Mouse (Mus musculus): ENCODE data around the gene Nckap1.
"Not testable (repeated sequence)": the region's sequence is repeated elsewhere in the genome, so short reads cannot be mapped to it uniquely, and the experiment has no call there.

Gene Nckap1

GRCm38 (mm10) chr2:80561478-80561877, 19.7 kb downstream of the Nckap1 start:
- no peak for DNase-seq (ENCODE audit: extremely low read depth, low read depth, low spot score)

DNA sequence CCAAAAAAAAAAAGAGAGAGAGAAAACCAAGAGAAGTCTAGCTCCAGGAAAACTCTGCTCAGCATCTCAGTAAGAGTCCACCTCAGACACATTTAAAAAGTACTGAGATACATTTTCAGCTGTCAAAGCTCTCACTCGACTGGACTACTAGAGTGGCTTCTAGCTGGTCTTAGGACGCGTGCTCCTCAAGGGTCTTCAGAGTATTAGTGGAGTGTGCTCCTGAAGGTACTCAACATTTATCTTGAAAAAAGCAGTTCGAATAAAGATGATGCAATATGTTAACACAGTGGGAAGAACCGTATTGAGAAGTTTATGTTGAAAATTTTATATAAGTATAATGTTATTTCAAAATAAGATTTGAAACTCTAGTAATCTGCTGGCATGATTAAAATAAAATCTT, 20.4 kb downstream of the Nckap1 start:
- no peak for DNase-seq (ENCODE audit: extremely low read depth, low read depth, low spot score)

DNA sequence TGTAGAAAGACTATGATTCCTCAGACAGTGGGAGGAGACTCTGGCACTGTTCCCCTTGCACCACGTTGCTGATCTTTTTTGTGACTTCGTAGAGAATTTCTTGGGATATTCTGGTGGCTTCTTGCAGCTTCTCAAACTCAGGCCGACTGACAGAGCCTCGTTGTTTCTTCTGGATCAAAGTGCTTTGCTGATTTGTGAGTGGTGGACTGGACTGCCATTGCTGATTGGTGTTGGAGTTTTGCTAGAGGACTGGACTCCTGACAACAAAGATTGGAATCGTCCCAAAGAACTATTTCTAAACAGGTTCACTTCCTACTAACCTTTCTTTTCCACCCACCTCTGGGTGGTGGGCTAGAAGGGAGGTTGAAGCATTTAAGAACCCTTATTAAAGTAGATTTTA, 21.5 kb downstream of the Nckap1 start:
- DNase-seq (ENCODE audit: extremely low read depth, low read depth, low spot score), result no peak

GRCm38 (mm10) chr2:80554442-80554841, 26.7 kb downstream of the Nckap1 start:
- DNase-seq (ENCODE audit: extremely low read depth, low read depth, low spot score), result no peak

GRCm38 (mm10) chr2:80549704-80550103, 31.5 kb downstream of the Nckap1 start:
- DNase-seq (ENCODE audit: extremely low read depth, low read depth, low spot score), result no peak

DNA sequence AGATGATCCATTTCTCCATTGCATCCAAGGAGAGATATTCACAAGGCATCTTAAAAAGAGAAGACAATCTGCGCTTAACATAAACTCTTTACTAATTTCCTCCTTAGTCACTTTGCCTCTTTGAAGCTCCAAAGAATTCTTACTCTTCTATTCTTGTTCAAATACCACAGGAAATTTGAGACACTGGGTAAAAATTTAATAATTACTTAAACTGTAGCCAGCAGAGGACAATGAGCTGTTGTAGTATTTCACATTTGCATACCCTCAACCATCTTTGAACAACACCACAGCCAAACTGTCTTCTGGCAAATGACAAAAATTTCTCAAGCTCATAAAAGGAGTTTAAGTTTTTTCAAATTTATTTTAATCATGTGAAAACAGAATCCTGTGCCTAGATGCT, 33.3 kb downstream of the Nckap1 start:
- no peak for DNase-seq (ENCODE audit: extremely low read depth, low read depth, low spot score)

DNA sequence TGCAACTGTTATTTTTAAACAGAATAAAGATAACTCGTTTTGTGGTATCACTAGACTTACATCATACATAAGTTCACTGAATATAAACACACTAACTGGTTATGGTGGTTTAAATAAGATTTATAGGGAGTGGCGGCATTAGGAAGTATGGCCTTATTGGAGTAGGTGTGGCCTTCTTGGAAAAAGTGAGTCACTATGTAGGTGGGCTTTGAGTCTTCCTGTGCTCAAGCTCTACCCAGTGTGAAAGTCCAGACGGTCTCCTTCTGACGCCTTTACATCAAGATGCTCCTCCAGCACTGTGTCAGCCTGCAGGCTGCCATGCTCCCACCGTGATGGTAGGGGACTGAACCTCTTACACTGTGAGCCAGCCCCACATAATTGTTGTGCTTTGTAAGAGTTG, 38.4 kb downstream of the Nckap1 start:
- no peak for DNase-seq (ENCODE audit: extremely low read depth, low read depth, low spot score)

GRCm38 (mm10) chr2:80537156-80537555, 44.0 kb downstream of the Nckap1 start:
- DNase-seq (ENCODE audit: extremely low read depth, low read depth, low spot score), result no peak

- DNase-seq (ENCODE audit: extremely low read depth, low read depth, low spot score), result no peak
Measured at GRCm38 (mm10) chr2:80536608-80537007, 44.6 kb downstream of the Nckap1 start.

- no peak for DNase-seq (ENCODE audit: extremely low read depth, low read depth, low spot score)
Measured at GRCm38 (mm10) chr2:80524275-80524674, 56.9 kb downstream of the Nckap1 start.

DNA sequence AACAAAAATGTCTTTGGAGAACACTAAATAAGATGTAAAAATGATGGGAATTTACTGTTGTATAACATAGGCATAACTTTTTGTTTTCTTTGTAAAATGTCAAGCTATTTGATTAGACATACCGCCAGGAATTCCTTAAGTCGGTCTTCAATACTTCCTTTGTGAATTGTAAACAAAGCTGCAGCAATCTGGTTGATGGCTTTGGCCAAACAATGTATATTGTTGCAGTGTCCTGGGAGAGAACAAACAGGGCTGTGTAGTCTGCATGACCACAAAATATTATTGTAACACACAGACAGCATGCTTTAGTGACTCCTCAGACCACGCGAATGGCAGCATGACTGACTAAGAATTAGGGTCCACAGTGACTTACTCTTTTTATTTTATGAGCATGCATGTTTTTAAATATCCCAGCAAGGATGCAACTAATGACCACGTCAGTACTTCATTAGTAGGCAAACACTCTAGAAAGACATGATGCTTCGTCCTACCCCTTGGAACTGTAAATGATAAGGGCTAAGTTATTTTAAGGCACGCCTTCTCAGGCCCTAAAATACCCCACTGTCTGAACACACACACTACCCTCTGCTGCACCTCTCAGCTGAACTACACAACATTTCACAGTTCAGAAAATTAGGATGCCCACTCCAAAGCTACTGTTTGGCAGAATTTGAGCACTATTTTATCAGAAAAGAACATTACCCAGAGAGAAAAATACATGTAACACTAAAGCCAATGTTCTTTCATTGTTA, 75.0 kb downstream of the Nckap1 start:
- DNase-seq (ENCODE audit: extremely low read depth, low read depth, low spot score), result no peak

- no peak for DNase-seq (ENCODE audit: extremely low read depth, low read depth, low spot score)
Measured at GRCm38 (mm10) chr2:80502132-80502531, 79.0 kb downstream of the Nckap1 start.

DNA sequence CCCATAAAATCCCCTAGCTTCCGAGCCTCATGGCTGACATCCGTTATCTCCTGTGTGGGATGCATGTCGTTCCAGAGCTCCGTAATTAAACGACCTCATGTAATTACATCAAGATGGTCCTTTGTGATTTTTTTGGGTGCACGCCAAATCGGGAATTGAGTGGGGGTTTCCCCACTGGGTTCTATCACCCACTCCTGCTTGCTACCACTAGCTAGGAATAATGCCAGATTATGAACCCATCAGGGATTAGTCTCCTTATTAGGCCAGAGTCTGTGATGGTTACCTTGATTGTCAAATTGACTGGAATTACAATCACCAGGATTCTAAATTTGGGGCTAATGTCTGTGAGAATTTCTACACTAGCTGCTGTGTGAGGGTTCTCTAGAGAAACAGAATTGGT, 85.9 kb downstream of the Nckap1 start:
- DNase-seq (ENCODE audit: extremely low read depth, low read depth, low spot score), result not testable (repeated sequence)

GRCm38 (mm10) chr2:80486851-80487250, 94.3 kb downstream of the Nckap1 start:
- DNase-seq (ENCODE audit: extremely low read depth, low read depth, low spot score), result no peak

- no peak for DNase-seq (ENCODE audit: extremely low read depth, low read depth, low spot score)
Measured at GRCm38 (mm10) chr2:80484951-80485350, 96.2 kb downstream of the Nckap1 start.

DNA sequence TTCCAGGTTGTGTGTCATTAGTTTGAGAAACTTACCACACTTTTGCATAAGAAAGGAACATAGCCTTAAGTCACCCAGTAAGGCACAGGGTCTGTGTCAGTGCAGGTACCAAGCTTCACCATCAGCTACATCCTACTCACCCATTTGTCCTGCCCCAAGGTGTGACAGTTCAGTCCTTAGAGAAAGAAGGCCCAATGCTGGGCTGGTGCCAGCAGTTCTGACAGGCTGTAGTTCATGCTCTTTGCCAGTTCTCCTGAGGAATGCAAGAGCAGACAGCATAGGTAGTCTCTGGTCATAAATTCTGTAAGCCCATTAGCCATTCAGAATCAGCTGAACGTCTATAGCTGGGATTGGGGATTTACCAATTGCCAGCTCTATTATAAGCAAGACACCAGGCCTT, 105.3 kb downstream of the Nckap1 start:
- no peak for DNase-seq (ENCODE audit: extremely low read depth, low read depth, low spot score)

GRCm38 (mm10) chr2:80474247-80474796, 106.9 kb downstream of the Nckap1 start:
- no peak for DNase-seq (ENCODE audit: extremely low read depth, low read depth, low spot score)

DNA sequence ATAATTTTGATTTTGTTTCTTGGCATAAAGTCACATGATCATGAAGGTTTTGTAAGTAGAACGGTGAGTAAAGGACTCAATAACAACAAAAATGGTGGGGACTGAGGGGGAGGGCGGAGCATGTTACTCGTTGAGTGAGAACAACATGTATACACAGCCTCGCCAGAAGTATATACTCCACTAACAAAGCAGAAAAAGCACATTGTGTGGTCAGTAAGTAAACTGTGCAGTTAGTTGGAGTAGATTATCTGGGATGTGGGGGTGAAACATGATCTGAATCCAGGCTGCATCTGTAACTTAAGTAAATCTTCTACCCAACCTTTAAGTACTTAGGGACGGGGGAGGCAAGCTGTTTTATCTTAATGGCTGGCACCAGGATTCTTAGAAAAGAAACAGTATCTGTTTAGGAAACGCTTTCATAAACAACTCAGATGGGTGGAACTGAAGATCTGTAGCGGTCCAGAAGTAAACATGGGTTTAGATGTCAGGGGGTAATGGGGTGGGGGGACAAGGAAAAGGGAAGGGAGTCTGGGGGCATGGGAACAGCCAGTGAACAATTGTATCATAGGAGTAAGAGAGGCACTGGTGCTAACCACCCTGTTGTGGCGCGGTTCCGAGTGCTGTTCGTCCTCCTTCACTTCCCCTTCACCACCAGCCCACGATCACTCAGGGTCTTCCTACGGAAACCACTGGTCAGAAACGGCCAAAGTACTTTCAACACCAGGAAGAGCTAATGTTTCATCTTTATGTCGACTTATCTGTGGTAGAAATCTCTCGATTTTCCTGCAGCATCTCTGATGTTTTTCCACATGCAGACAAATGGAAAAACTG, 115.0 kb downstream of the Nckap1 start:
- no peak for DNase-seq (ENCODE audit: extremely low read depth, low read depth, low spot score)

GRCm38 (mm10) chr2:80461827-80462226, 119.4 kb downstream of the Nckap1 start:
- DNase-seq (ENCODE audit: extremely low read depth, low read depth, low spot score), result no peak
